Mouse (Mus musculus) lung, postnatal 25 days (tissue): ENCODE results near the gene Edn2.
A peak's percentile ranks its signal among the peaks of the same experiment; 100 is the strongest.

Source experiments
- DNase-seq: peaks from one replicate; pipeline ENCODE4 v3.0.0; 2022; ENCODE audit warnings: low spot score

The Edn2 gene

DNA sequence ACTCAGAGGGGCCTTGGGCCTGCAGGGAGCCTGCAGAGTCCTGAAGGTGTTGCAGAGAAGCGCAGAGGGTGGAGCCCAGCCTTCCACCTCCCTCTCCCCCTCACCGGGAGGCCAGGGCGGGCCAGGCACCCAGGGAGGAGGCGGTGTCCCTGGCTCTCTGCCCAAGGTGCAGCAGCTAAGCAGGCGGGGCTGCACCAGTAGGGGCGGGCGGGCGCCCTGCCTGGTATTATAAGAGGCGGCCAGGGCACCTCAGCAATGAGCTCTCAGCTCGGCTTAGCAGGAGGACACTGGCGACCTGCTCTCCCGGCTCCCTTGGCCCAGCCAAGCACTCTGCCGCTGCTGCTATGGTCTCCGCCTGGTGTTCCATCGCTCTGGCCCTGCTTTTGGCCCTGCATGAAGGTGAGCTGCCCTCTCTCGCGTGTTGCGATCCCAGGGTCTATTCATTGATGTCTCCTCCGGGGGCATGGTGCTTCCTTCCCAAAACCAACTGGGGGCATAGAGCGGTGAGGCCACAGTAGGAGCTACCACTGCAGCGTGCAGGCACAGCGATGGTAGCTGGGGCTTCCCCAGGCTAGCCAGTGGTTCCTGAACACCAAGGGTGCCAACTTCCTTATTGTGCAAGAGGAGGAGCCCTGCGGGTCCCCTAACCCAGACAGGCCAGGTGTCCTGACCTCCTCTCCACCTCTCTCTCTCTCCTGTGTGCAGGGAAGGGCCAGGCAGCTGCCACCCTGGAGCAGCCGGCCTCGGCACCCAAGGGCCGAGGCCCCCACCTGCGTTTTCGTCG is at the start of gene Edn2:
TSS of gene Edn2 (plus strand) at position 41 of the 784 bp plus-strand sequence.
- DNase-seq, result peak; percentile 88

GRCm38 (mm10) chr4:120115516-120115915 is 45.5 kb upstream of the Edn2 start:
- DNase-seq, result no peak

GRCm38 (mm10) chr4:120116312-120116711 is 44.7 kb upstream of the Edn2 start:
- no peak for DNase-seq

DNA sequence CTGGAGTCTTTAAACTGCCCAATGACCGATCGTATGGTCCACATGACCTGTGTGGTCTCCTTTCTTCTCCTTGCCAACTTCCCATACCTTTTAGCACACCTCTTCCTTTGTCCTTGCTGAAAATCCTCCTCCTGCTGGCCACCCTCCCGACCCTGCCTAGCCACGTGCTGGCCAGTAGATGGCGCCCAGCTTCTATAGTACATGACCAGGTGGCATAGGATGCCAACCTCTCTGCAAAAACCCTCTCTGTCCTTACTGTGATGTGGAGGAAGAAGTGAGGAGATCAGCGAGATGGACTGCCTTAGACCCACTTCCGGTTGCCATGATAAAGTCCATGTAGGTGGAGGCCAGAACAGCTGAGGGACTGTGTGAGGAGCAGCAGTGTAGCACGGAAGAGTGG is 40.7 kb upstream of the Edn2 start:
- peak; percentile 64 for DNase-seq

- no peak for DNase-seq
Observed at GRCm38 (mm10) chr4:120124656-120125055, 36.4 kb upstream of the Edn2 start.

- no peak for DNase-seq
Observed at GRCm38 (mm10) chr4:120126047-120126446, 35.0 kb upstream of the Edn2 start.

- no peak for DNase-seq
Observed at GRCm38 (mm10) chr4:120127333-120127732, 33.7 kb upstream of the Edn2 start.

GRCm38 (mm10) chr4:120128033-120128432 is 33.0 kb upstream of the Edn2 start:
- DNase-seq, result no peak

DNA sequence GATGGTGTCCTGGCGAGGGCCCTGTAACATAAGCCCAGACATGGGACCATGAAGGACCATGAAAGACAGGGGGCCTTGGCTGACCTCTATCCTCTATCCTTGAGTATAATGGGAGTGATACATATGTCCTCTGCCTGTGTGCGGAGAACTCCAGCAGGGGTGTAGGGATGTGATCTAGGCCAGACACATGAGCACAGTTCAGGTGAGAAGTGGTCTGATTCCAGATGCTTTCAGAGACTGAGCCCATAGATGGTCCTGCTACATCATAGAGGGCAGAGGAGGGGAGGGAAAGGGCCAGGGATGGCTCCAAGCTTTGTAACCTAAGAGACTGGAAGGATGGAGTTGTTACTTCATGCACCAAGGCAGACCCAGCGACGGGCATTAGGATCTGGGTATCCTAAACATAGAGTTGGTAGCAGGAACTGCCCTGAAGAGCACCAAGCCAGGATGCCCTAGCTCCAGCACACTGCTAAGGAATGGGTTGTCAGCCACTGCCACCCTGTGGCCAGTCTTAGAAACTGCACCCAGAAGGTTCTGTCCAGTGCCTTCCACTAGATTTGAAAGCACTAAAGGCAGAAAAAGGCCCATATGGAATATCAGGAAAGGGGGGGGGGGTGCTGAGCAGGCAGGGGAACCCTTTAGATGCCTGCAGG is 31.6 kb upstream of the Edn2 start:
- DNase-seq, result peak; percentile 49

DNA sequence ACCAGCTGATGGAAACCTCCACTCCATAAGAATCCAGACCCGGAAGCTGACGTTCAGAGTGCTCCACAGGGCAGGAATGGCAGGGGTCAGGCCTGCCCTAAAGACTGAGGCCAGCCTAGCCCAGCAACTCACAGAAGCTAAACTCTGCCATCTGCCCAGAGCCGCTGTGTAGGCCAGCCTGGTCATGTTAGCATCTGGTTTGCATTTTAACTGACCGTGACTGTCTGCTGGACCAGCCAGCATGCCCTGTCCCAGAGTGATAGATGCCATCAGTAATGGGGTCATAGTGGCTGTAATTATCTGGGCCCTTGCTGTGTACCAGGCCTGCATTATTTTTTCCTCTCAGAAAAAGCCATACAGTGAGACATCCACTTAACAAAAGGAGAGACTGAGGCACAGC is 30.1 kb upstream of the Edn2 start:
- no peak for DNase-seq

- peak; percentile 85 for DNase-seq
Observed at GRCm38 (mm10) chr4:120131441-120132220, 29.4 kb upstream of the Edn2 start.

GRCm38 (mm10) chr4:120134223-120134622 is 26.8 kb upstream of the Edn2 start:
- no peak for DNase-seq

DNA sequence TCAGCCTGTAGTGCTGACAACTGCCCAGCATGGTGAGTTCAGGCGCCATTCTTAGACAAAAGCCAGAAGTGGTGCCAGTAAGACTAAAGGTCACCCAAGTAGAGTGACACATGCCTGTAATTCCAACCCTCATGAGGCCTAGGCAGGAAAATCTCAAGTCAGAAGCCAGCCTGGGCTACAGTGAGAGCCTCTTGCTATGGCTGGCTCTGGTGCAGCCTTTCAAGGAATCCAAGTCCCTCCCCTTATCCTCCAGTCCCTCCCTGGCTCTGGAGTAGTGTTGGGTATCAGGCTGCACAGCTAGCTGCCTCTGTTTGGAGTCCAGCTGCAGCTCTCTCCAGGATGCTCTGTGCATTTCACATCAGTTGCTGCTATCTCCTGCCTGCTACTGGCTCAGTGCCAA is 19.2 kb upstream of the Edn2 start:
- no peak for DNase-seq

GRCm38 (mm10) chr4:120142905-120143304 is 18.1 kb upstream of the Edn2 start:
- DNase-seq, result no peak

GRCm38 (mm10) chr4:120144343-120144742 is 16.7 kb upstream of the Edn2 start:
- DNase-seq, result peak; percentile 31

GRCm38 (mm10) chr4:120145931-120146330 is 15.1 kb upstream of the Edn2 start:
- peak; percentile 48 for DNase-seq

DNA sequence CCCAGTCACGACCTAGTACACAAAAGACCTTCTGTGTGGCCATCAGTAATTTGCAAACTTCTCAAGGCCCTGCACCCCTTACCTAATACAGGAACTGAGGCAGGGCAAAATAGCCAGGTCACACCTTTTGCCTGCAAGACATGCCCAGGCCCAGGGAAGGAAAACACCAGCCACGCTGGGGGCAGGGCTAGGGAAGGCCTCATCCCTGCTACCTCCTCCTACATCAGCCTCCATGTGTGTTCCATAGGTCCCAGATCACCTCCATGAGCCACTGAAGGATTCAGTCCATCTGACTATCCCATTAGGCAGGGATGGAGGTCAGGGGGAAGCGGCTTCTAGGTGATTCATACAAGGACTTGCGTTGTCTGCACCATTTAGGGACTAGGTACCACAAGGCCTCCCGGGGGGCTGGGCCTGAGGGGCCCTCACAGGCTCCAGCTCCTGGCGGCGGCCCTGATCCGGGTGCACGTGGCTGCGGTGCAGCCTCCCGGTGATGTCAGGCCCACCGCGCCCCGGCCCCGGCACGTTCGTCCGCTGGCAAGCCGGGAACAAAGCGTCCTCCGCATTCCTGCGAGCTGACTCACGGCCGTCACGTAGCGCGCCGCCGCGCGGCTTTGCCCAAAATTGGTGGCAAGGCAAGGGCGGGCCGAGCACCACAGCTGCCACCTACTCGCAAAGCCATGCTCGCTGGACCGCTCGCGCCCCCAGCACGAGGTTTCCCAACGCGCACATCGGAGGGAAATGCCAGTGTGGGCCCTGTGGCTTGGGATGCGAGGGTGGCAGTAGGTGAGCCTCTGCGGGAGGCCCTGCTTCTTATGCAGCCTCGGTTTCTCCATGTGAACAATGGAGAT is 12.5 kb upstream of the Edn2 start:
- DNase-seq, result peak; percentile 92

DNA sequence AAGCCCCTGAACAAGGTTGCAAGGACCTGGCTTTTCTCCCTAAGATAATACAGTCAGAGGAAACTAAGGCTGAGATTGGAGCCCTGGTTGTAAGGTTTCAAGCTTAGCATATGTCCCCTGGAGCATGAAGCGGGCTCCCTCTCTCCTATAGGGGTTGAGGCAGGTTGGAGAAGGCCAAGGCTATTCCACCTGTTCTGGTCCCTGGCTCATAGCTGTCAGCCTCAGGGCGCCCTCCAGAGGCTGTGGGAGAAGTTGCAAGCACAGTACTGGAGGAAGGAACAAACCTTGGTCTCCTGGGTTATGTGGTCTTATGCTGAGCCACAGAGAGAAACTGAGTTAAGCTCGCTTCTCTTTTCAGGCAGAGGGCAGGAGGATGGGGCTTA is 11.9 kb upstream of the Edn2 start:
- DNase-seq, result no peak

- DNase-seq, result no peak
Observed at GRCm38 (mm10) chr4:120150345-120150920, 10.6 kb upstream of the Edn2 start.

DNA sequence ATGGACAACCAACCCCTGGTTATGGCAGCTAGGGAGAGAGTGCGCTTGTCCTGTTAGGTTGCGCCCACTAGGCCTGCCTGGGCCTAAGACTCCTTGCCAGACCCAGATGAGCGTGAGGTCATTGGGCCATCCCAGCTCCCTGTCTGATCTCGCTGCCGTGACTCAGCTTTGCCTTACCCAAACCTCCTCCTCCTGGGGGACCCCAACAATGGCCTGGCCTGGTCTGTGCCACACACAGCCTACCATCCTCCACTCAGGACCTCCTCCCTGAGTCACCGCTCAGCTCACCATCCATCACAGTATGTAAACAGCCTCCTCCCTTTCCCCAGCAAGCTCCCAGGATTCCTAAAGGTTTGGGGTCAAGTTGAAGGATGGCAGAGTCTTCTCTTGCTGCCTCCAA is 9.1 kb upstream of the Edn2 start:
- DNase-seq, result no peak

DNA sequence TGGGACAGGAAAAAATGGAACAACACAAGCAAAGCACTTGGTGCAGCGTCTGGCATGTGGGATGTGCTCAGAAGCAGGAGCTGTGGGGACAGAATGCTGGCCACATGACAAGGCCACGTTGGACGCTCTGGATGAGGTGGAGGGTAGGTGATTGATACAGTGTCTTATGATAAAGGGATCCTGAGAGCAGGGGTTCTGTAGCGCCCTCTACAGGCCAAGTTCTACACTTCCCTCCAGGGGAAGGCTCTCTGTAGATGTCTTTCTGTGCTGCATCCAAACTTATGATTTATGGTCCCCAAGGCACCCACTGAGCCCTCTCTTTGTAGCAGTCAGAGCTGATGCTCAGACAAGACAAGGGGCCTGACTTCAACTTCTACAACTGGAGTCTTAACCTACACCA is 8.4 kb upstream of the Edn2 start:
- DNase-seq, result no peak

GRCm38 (mm10) chr4:120153736-120154135 is 7.3 kb upstream of the Edn2 start:
- no peak for DNase-seq
